Mouse (Mus musculus) MEL (cell line): ENCODE measurements around the gene Btbd10. TPM values are rescaled to one million over a fixed set of nuclear protein-coding genes. Genes with fewer than 3 reads are reported as not detected.

Source experiments
- DNase-seq: peaks from one replicate; pipeline ENCODE4 v3.0.0; 2011; ENCODE audit warnings: low read depth, low spot score
- H3K27ac ChIP-seq: 2 replicates; pipeline ENCODE4 v1.5.1; 2012; ENCODE audit warnings: low read depth, mild to moderate bottlenecking, control low read depth, low read length, moderate library complexity; ENCODE audit not compliant: control insufficient read depth
- H3K27me3 ChIP-seq, 2 experiments: fragments of 150-350 bp in 1 of 2; sonication (generic) in 1 of 2; 2 replicates each; pipeline ENCODE4 v1.6.1; 2012; ENCODE audit warnings: low read length in 2 of 2, mild to moderate bottlenecking in 2 of 2, improper control_type of control experiment in 1 of 2, moderate library complexity in 1 of 2; ENCODE audit not compliant: insufficient read depth in 2 of 2, control insufficient read depth in 1 of 2
- H3K36me3 ChIP-seq, 2 experiments: 2 replicates each; pipeline ENCODE4 v1.6.1; 2012 to 2014; ENCODE audit warnings: low read length in 2 of 2, improper control_type of control experiment in 1 of 2, inconsistent platforms in 1 of 2, mild to moderate bottlenecking in 1 of 2; ENCODE audit not compliant: insufficient read depth in 2 of 2, control insufficient read depth in 1 of 2
- H3K4me1 ChIP-seq, 2 experiments: fragments of 150-350 bp in 1 of 2; sonication (generic) in 1 of 2; 2 replicates each; pipeline ENCODE4 v1.6.1; 2012; ENCODE audit warnings: low read length in 2 of 2, improper control_type of control experiment in 1 of 2, mild to moderate bottlenecking in 1 of 2; ENCODE audit not compliant: insufficient read depth in 2 of 2, control insufficient read depth in 1 of 2
- H3K4me3 ChIP-seq, 2 experiments: fragments of 150-350 bp in 1 of 2; sonication (generic) in 1 of 2; 2 replicates each; pipeline ENCODE4 v1.5.1; 2012; ENCODE audit warnings: low read depth in 2 of 2, low read length in 2 of 2, mild to moderate bottlenecking in 2 of 2, moderate library complexity in 2 of 2, control low read depth in 1 of 2, improper control_type of control experiment in 1 of 2; ENCODE audit not compliant: control insufficient read depth in 1 of 2, insufficient read depth in 1 of 2
- H3K79me2 ChIP-seq: 2 replicates; pipeline ENCODE4 v1.6.1; 2012; ENCODE audit warnings: mild to moderate bottlenecking, low read length, moderate library complexity; ENCODE audit not compliant: control insufficient read depth, poor library complexity, insufficient read depth
- H3K9ac ChIP-seq: 2 replicates; pipeline ENCODE4 v1.6.1; 2012; ENCODE audit warnings: low read depth, mild to moderate bottlenecking, control low read depth, low read length, moderate library complexity; ENCODE audit not compliant: control insufficient read depth, poor library complexity, severe bottlenecking
- H3K9me3 ChIP-seq: fragments of 150-350 bp; sonication (generic); replicated peaks from 2 replicates; pipeline ENCODE4 v1.6.1; 2012; ENCODE audit warnings: mild to moderate bottlenecking, low read length, improper control_type of control experiment, moderate library complexity; ENCODE audit not compliant: insufficient read depth
- BHLHE40 ChIP-seq: IDR thresholded peaks from 2 replicates; pipeline ENCODE4 v1.6.1; 2012; ENCODE audit warnings: low read depth, mild to moderate bottlenecking, inconsistent platforms, low read length, improper control_type of control experiment, borderline replicate concordance
- CHD1 ChIP-seq: IDR thresholded peaks from 2 replicates; pipeline ENCODE4 v1.6.1; 2012; ENCODE audit warnings: low read depth, mild to moderate bottlenecking, inconsistent platforms, low read length, improper control_type of control experiment
- CTCF ChIP-seq, 3 experiments: IDR thresholded peaks in 2 of 3; conservative IDR thresholded peaks in 1 of 3; 2 replicates each; pipeline ENCODE4 v1.5.1; 2011 to 2012; ENCODE audit warnings: low read length in 3 of 3, low read depth in 2 of 3, mild to moderate bottlenecking in 2 of 3, improper control_type of control experiment in 1 of 3, inconsistent platforms in 1 of 3, mixed read lengths in 1 of 3, moderate library complexity in 1 of 3; ENCODE audit not compliant: control insufficient read depth in 1 of 3, insufficient read depth in 1 of 3, poor library complexity in 1 of 3, severe bottlenecking in 1 of 3
- E2F4 ChIP-seq: IDR thresholded peaks from 2 replicates; pipeline ENCODE4 v1.6.1; 2011; ENCODE audit warnings: low read depth, low read length, improper control_type of control experiment, borderline replicate concordance
- ELF1 ChIP-seq: IDR thresholded peaks from 2 replicates; pipeline ENCODE4 v1.6.1; 2014; ENCODE audit warnings: low read depth, mild to moderate bottlenecking, inconsistent platforms, low read length, improper control_type of control experiment, moderate library complexity
- JUND ChIP-seq: IDR thresholded peaks from 2 replicates; pipeline ENCODE4 v1.6.1; 2011; ENCODE audit warnings: low read depth, mild to moderate bottlenecking, improper control_type of control experiment, low read length
- KAT2A ChIP-seq: conservative IDR thresholded peaks from 2 replicates; pipeline ENCODE4 v1.6.1; 2012; ENCODE audit warnings: low read depth, low read length, improper control_type of control experiment, inconsistent platforms
- MAFK ChIP-seq: IDR thresholded peaks from 2 replicates; pipeline ENCODE4 v1.6.1; 2011; ENCODE audit warnings: low read depth, mild to moderate bottlenecking, low read length, improper control_type of control experiment, borderline replicate concordance
- MAX ChIP-seq: IDR thresholded peaks from 2 replicates; pipeline ENCODE4 v1.6.1; 2011; ENCODE audit warnings: low read length, improper control_type of control experiment
- MAZ ChIP-seq: IDR thresholded peaks from 2 replicates; pipeline ENCODE4 v1.6.1; 2012; ENCODE audit warnings: low read depth, mild to moderate bottlenecking, inconsistent platforms, low read length, improper control_type of control experiment
- MEF2A ChIP-seq: IDR thresholded peaks from 2 replicates; pipeline ENCODE4 v1.6.1; 2014; ENCODE audit warnings: low read depth, mild to moderate bottlenecking, inconsistent platforms, low read length, improper control_type of control experiment; ENCODE audit not compliant: poor library complexity, insufficient replicate concordance, severe bottlenecking; ENCODE audit errors: extremely low read depth
- MXI1 ChIP-seq: IDR thresholded peaks from 2 replicates; pipeline ENCODE4 v1.6.1; 2011; ENCODE audit warnings: mild to moderate bottlenecking, low read depth, low read length, improper control_type of control experiment
- MYB ChIP-seq: IDR thresholded peaks from 2 replicates; pipeline ENCODE4 v1.6.1; 2011; ENCODE audit warnings: mild to moderate bottlenecking, low read depth, low read length, improper control_type of control experiment
- MYC ChIP-seq: IDR thresholded peaks from 2 replicates; pipeline ENCODE4 v1.6.1; 2011; ENCODE audit warnings: low read depth, mild to moderate bottlenecking, low read length, improper control_type of control experiment, moderate library complexity
- NELFE ChIP-seq: IDR thresholded peaks from 2 replicates; pipeline ENCODE4 v1.6.1; 2011; ENCODE audit warnings: low read depth, low read length, improper control_type of control experiment
- POLR2A ChIP-seq, 2 experiments: IDR thresholded peaks; 2 replicates each; pipeline ENCODE4 v1.6.1; 2011 to 2012; ENCODE audit warnings: low read length in 2 of 2, mild to moderate bottlenecking in 2 of 2, control low read depth in 1 of 2, improper control_type of control experiment in 1 of 2, low read depth in 1 of 2, moderate library complexity in 1 of 2; ENCODE audit not compliant: control insufficient read depth in 1 of 2, insufficient read depth in 1 of 2, poor library complexity in 1 of 2
- RAD21 ChIP-seq: IDR thresholded peaks from 2 replicates; pipeline ENCODE4 v1.6.1; 2011; ENCODE audit warnings: mild to moderate bottlenecking, low read depth, low read length, improper control_type of control experiment
- SIN3A ChIP-seq: IDR thresholded peaks from 2 replicates; pipeline ENCODE4 v1.6.1; 2012; ENCODE audit warnings: low read length, improper control_type of control experiment, inconsistent platforms
- SMC3 ChIP-seq: IDR thresholded peaks from 2 replicates; pipeline ENCODE4 v1.6.1; 2011; ENCODE audit warnings: low read depth, low read length, improper control_type of control experiment
- TAL1 ChIP-seq: IDR thresholded peaks from 2 replicates; pipeline ENCODE4 v1.6.1; 2012; ENCODE audit warnings: mild to moderate bottlenecking, inconsistent platforms, low read length, moderate library complexity, mixed read lengths
- TBP ChIP-seq: IDR thresholded peaks from 2 replicates; pipeline ENCODE4 v1.8.0; 2011; ENCODE audit warnings: low read depth, low read length, improper control_type of control experiment
- TCF12 ChIP-seq: IDR thresholded peaks from 2 replicates; pipeline ENCODE4 v1.6.1; 2014; ENCODE audit warnings: low read depth, mild to moderate bottlenecking, inconsistent platforms, low read length, improper control_type of control experiment, moderate library complexity
- UBTF ChIP-seq: IDR thresholded peaks from 2 replicates; pipeline ENCODE4 v1.6.1; 2012; ENCODE audit warnings: low read depth, mild to moderate bottlenecking, inconsistent platforms, low read length, improper control_type of control experiment, moderate library complexity, borderline replicate concordance; ENCODE audit not compliant: insufficient read depth
- USF1 ChIP-seq: IDR thresholded peaks from 2 replicates; pipeline ENCODE4 v1.6.1; 2014; ENCODE audit warnings: low read depth, mild to moderate bottlenecking, inconsistent platforms, low read length, improper control_type of control experiment, moderate library complexity
- USF2 ChIP-seq, 2 experiments: IDR thresholded peaks; 2 replicates each; pipeline ENCODE4 v1.6.1; 2011 to 2012; ENCODE audit warnings: improper control_type of control experiment in 2 of 2, low read length in 2 of 2, borderline replicate concordance in 1 of 2, inconsistent platforms in 1 of 2, low read depth in 1 of 2, mild to moderate bottlenecking in 1 of 2; ENCODE audit not compliant: insufficient read depth in 1 of 2
- ZKSCAN1 ChIP-seq: IDR thresholded peaks from 2 replicates; pipeline ENCODE4 v1.6.1; 2012; ENCODE audit warnings: low read depth, mild to moderate bottlenecking, inconsistent platforms, low read length, improper control_type of control experiment, moderate library complexity
- ZMIZ1 ChIP-seq: IDR thresholded peaks from 2 replicates; pipeline ENCODE4 v1.6.1; 2012; ENCODE audit warnings: low read depth, mild to moderate bottlenecking, inconsistent platforms, low read length, improper control_type of control experiment, moderate library complexity
- ZNF384 ChIP-seq: IDR thresholded peaks from 2 replicates; pipeline ENCODE4 v1.6.1; 2012; ENCODE audit warnings: low read depth, mild to moderate bottlenecking, inconsistent platforms, low read length, improper control_type of control experiment
- polyA plus RNA-seq, 2 experiments: library from polyadenylated mRNA; stranded (reverse) in 1 of 2; unstranded in 1 of 2; fragments of >175 nt in 1 of 2; fragments of >200 nt in 1 of 2; gene quantifications; 2 replicates each; pipeline versions ENCODE4 v1.2.1 to v1.2.4; 2012; ENCODE audit warnings: low replicate concordance in 2 of 2, low read depth in 1 of 2; ENCODE audit not compliant: insufficient read length in 2 of 2, insufficient read depth in 1 of 2, missing spikeins in 1 of 2
- total RNA-seq: library from RNA; depleted of rRNA; stranded (reverse); fragments of 300-350 nt; gene quantifications from 2 replicates; pipeline ENCODE4 v1.2.3, GENCODE M21; 2012

The Btbd10 gene
- total and polyA plus RNA-seq, 3 experiments: 9.8 to 15.7 TPM; not detected in 1

- TF ChIP-seq MAFK (0 out of 2 replicates have a peak, but pooled peaks have one; percentile 24), MAZ (no peak), CHD1 (no peak), KAT2A (no peak), MEF2A (no peak), ZKSCAN1 (no peak), MYB (peak; percentile 58; the same call in 1 of the 2 replicates), BHLHE40 (peak; percentile 63), ZNF384 (no peak), UBTF (no peak), E2F4 (no peak), SIN3A (peak; percentile 68), NELFE (no peak), RAD21 (no peak), ZMIZ1 (no peak), USF1 (no peak), TCF12 (peak; percentile 88), MAX (peak; percentile 86), JUND (no peak; the same call in 1 of the 2 replicates), TBP (no peak), TAL1 (peak; percentile 68)
These were observed 22.4 kb upstream of the Btbd10 start (continued) for GRCm38 (mm10) chr7:113391619-113392018.

- Histone ChIP-seq H3K27ac (no peak within 1 kb of the TSS), H3K79me2 (no peaks in the 10 kb centered on the region), H3K4me1 (peaks cover 7 to 11% of the 10 kb centered on the region in 2 experiments), H3K4me3 (no peak within 1 kb of the TSS), H3K36me3 (peaks cover 0 to 15% of the 10 kb centered on the region in 2 experiments; a peak in 2 of 4 replicates), H3K9me3 (no peaks in the 10 kb centered on the region), H3K27me3 (no peaks in the 10 kb centered on the region), H3K9ac (no peak within 1 kb of the TSS)
- DNase-seq: no peak
- TF ChIP-seq POLR2A (IDR thresholded peaks at IDR 0.05; ENCODE audit: control insufficient read depth in 1 of 2, insufficient read depth in 1 of 2, low read depth in 1 of 2, low read length in 2 of 2, poor library complexity in 1 of 2): no peak
- TF ChIP-seq ZMIZ1: no peak
- TF ChIP-seq MYC: no peak
- TF ChIP-seq E2F4: no peak
- no peak for TF ChIP-seq ELF1
- TF ChIP-seq MXI1: no peak
- TF ChIP-seq CTCF (IDR thresholded peaks at IDR 0.05 in 2 of 3, conservative IDR thresholded peaks at IDR 0.05 in 1 of 3; ENCODE audit: control insufficient read depth in 1 of 3, insufficient read depth in 1 of 3, low read depth in 2 of 3, low read length in 3 of 3, poor library complexity in 1 of 3, severe bottlenecking in 1 of 3): no peak
- no peak for TF ChIP-seq SIN3A
- no peak for TF ChIP-seq MYB
- no peak for TF ChIP-seq USF2 (IDR thresholded peaks at IDR 0.05; ENCODE audit: borderline replicate concordance in 1 of 2, insufficient read depth in 1 of 2, low read depth in 1 of 2, low read length in 2 of 2)
- TF ChIP-seq SMC3: no peak
- no peak for TF ChIP-seq KAT2A
These were observed 19.3 kb upstream of the Btbd10 start, which contains the start of gene Pth for GRCm38 (mm10) chr7:113388470-113388869. Gene Pth, minus strand, starts transcription at chr7:113388570.
